Mouse (Mus musculus): ENCODE results near the gene Pepd.

- TF ChIP-seq CTCF (IDR thresholded peaks at IDR 0.05) (peak; percentile 75), EP300 (IDR thresholded peaks at IDR 0.05) (0 out of 2 replicates have a peak, but pooled peaks have one; percentile 10)
Observed at GRCm38 (mm10) chr7:35026838-35027291, 114.7 kb downstream of the Pepd start.
